Mouse (Mus musculus) liver, embryonic 16.5 days (tissue): ENCODE data around the gene Supt7l. TPM values are rescaled to one million over a fixed set of nuclear protein-coding genes. Genes with fewer than 3 reads are reported as not detected.

ENCODE experiments used
- ATAC-seq: fragments of 200-750 bp; cut with Nextera tagmentation; 2 replicates; pipeline ENCODE4 v1.8.0; 2017; ENCODE audit warnings: low read depth, mild to moderate bottlenecking, moderate number of reproducible peaks, moderate library complexity
- H3K27ac ChIP-seq: fragments of 300-500 bp; sonication (generic); 2 replicates; pipeline ENCODE4 v1.5.1; 2014; ENCODE audit warnings: mild to moderate bottlenecking, low read length
- H3K27me3 ChIP-seq: fragments of 300-500 bp; sonication (generic); 2 replicates; pipeline ENCODE4 v1.6.1; 2014; ENCODE audit warnings: low read depth, low read length, mixed read lengths; ENCODE audit not compliant: control insufficient read depth, insufficient read depth
- H3K36me3 ChIP-seq: fragments of 300-500 bp; sonication (generic); 2 replicates; pipeline ENCODE4 v1.6.1; 2014; ENCODE audit warnings: mild to moderate bottlenecking; ENCODE audit not compliant: control insufficient read depth, insufficient read depth
- H3K4me1 ChIP-seq: fragments of 300-500 bp; sonication (generic); 2 replicates; pipeline ENCODE4 v1.6.1; 2014; ENCODE audit warnings: low read depth, low read length, mixed read lengths; ENCODE audit not compliant: control insufficient read depth
- H3K4me2 ChIP-seq: fragments of 300-500 bp; sonication (generic); 2 replicates; pipeline ENCODE4 v1.6.1; 2014; ENCODE audit warnings: low read depth, low read length, mixed read lengths
- H3K4me3 ChIP-seq: fragments of 300-500 bp; sonication (generic); 2 replicates; pipeline ENCODE4 v1.5.1; 2014; ENCODE audit warnings: low read depth, mild to moderate bottlenecking, low read length
- H3K9ac ChIP-seq: fragments of 300-500 bp; sonication (generic); 2 replicates; pipeline ENCODE4 v1.6.1; 2014; ENCODE audit warnings: low read depth, low read length
- H3K9me3 ChIP-seq: fragments of 300-500 bp; sonication (generic); replicated peaks from 2 replicates; pipeline ENCODE4 v1.6.1; 2016; ENCODE audit warnings: low read length; ENCODE audit not compliant: control insufficient read depth
- WGBS: fragments of 180-500 bp; shearing (Covaris S2); extraction: QIAGEN DNeasy Blood & Tissue Kit; methylation state at CpG from one replicate; pipeline ENCODE4 v1.1.7; 2014; ENCODE audit not compliant: insufficient replicate concordance; 5-methylcytosine and 5-hydroxymethylcytosine counted together
- polyA plus RNA-seq: library from polyadenylated mRNA; unstranded; fragments of >200 nt; fragmentation: Nextera tagmentation; extraction: Ambion mirVana; gene quantifications from 2 replicates; pipeline ENCODE4 v1.2.1, GENCODE M21; 2015

Supt7l gene
- polyA plus RNA-seq, 1 experiment from 2014 or later, result 7.5 TPM

GRCm38 (mm10) chr5:31469711-31470110 lies 57.9 kb downstream of the Supt7l start:
- H3K4me1 ChIP-seq, result no peaks in the 10 kb centered on the region
- H3K4me3 ChIP-seq, result no peak overlapping the region
- peaks cover 34% of the 10 kb centered on the region for H3K36me3 ChIP-seq
- ATAC-seq, result no peak
- H3K9ac ChIP-seq, result no peak overlapping the region
- H3K4me2 ChIP-seq, result no peak overlapping the region
- H3K27ac ChIP-seq, result no peak overlapping the region
- H3K9me3 ChIP-seq, result no peaks in the 10 kb centered on the region
- no peaks in the 10 kb centered on the region for H3K27me3 ChIP-seq
- WGBS, result 78% methylated on average over 6 of the region's 6 CpGs

- no peak overlapping the region for H3K4me3 ChIP-seq
- no peaks in the 10 kb centered on the region for H3K9me3 ChIP-seq
- H3K4me2 ChIP-seq, result no peak overlapping the region
- no peak for ATAC-seq
- 63% methylated on average over 3 of the region's 3 CpGs for WGBS
- H3K9ac ChIP-seq, result no peak overlapping the region
- H3K36me3 ChIP-seq, result peaks cover 18% of the 10 kb centered on the region
- no peak overlapping the region for H3K27ac ChIP-seq
- H3K27me3 ChIP-seq, result no peaks in the 10 kb centered on the region
- H3K4me1 ChIP-seq, result no peaks in the 10 kb centered on the region
Observed at GRCm38 (mm10) chr5:31467798-31468197, 59.8 kb downstream of the Supt7l start.

Other genes starting within 250 kb of the Supt7l start
- gene Ift172, start 236.7 kb downstream of the Supt7l start, polyA plus RNA-seq, result 4.5 and 5.1 TPM in 2 replicates
- 4.0 and 5.2 TPM in 2 replicates for gene Fndc4, start 231.7 kb downstream of the Supt7l start, polyA plus RNA-seq
- 31.1 and 39.4 TPM in 2 replicates for gene Gckr, start 230.4 kb downstream of the Supt7l start, polyA plus RNA-seq
- 13.3 and 14.2 TPM in 2 replicates for gene Zfp512, start 75.4 kb downstream of the Supt7l start, polyA plus RNA-seq
- not detected in 2 replicates for gene 4930548H24Rik, start 42.1 kb downstream of the Supt7l start, polyA plus RNA-seq
- gene Gpn1, start 33.1 kb downstream of the Supt7l start, polyA plus RNA-seq, result 14.4 and 14.6 TPM in 2 replicates
- 10.6 and 11.0 TPM in 2 replicates for gene Slc4a1ap, start 812 bp downstream of the Supt7l start, polyA plus RNA-seq
- gene Mrpl33, start 69.1 kb upstream of the Supt7l start, polyA plus RNA-seq, result 141 and 152 TPM in 2 replicates
- 17.6 and 18.1 TPM in 2 replicates for gene Rbks, start 169.8 kb upstream of the Supt7l start, polyA plus RNA-seq
- 31.8 and 32.4 TPM in 2 replicates for gene Babam2, start 169.9 kb upstream of the Supt7l start, polyA plus RNA-seq